Mouse (Mus musculus): Measurements from ENCODE around the gene Mia.

Gene Mia

GRCm38 (mm10) chr7:27189271-27189931, 8.4 kb upstream of the Mia start:
- in situ Hi-C loops (cut with MboI, MseI): loop anchor here (25.0 kb wide), 1 partner anchor 1452 kb away; no protein-coding TSS in a partner anchor

DNA sequence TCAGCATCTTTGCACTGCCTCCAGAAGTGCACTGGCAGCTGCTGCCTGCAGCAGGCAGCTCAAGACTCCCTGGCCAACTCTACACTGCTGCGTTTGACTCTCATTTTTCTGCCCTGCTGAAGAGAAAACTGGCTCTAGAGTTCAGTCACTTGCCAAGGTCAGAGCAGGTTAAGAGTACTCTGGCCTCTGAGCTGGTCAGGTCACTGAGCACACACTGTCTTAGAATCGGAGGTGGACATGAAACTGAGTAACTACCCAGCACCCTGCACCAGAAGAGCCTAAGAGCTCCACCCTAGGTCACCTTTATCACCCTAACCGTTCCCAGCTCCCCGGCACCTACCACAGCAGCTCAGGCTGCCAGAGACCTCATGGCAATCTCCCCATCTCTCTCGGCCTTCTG, 5.0 kb upstream of the Mia start:
- in situ Hi-C loops (cut with MboI, MseI): loop anchor here (25.0 kb wide), 1 partner anchor 1449 kb away; no protein-coding TSS in a partner anchor

DNA sequence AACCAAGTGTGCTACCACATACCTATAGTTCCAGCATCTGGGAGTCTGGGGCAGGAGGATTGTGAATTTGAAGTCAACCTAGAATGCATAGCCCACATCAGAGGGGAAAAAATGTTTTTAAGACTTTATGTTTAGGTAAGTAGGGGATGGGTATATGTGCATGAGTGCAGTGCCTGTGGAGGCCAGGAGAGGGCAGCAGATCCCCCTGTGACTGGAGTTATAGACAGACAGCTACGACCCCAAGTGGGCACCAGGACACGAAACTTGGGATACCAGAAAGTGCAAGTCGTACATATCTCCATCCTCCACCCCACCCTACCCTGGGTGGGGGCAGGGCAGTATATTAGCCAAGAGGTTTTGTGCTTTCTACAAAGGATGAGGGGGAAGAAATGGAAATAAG, 4.0 kb upstream of the Mia start:
- in situ Hi-C loops (cut with MboI, MseI): loop anchor here (25.0 kb wide), 1 partner anchor 1448 kb away; no protein-coding TSS in a partner anchor

GRCm38 (mm10) chr7:27182498-27182897, 1.5 kb upstream of the Mia start:
- in situ Hi-C loops (cut with MboI, MseI): loop anchor here (25.0 kb wide), 1 partner anchor 1445 kb away; no protein-coding TSS in a partner anchor

DNA sequence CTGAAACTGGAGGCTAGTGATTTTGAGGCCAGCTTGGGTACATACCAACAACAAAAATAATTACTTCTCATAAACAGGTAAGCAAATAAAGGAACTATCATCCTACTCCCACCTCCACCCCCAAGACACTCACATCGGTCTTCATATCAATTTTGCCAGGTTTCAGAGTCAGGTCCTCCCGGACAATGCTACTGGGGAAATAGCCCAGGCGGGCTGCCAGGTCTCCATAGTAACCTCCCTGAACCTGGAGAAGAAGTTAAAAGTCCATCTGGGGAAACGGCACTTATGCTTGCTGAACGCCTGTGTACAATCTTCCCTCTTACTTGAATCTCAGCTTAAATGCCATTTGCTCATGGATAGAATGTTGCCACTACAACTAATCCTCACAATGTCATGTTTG, 921 bp downstream of the Mia start:
- in situ Hi-C loops (cut with MboI, MseI): loop anchor here (25.0 kb wide), 1 partner anchor 1443 kb away; no protein-coding TSS in a partner anchor

DNA sequence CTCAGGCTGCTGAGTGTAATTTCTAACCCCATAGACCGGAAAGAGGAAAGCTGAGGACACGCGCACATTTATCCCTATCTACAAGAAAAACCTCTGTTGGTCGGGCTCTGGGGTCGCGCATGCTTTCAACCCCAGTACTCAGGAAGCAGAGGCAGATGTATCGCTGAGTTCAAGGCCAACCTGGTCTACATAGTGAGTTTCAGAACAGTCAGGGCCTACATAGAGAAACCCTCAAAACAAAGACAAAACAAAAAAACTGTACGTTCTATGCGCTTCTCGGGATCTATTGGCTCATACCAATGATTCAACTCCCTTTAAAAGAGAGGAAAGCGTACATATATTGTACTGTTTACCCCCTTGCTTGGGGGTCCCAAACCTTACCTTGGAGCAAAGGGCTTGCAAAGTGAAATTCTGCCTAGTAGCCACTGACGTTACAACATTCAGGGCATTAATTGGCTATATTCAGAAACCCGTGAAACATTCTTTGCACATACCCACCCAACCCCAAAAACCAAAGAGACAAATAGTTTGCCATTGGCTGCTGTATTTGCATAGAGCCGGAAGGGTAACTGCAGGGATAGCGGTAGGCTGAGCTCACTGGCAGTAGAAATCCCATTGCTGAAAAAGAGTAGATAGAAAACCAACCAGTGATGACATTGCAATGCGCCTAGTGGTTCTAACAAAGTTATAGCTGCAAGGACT, 1.6 kb downstream of the Mia start:
- in situ Hi-C loops (cut with MboI, MseI): loop anchor here (25.0 kb wide), 1 partner anchor 1442 kb away; no protein-coding TSS in a partner anchor

GRCm38 (mm10) chr7:27178324-27179216, 2.4 kb downstream of the Mia start, which contains the start of gene Rab4b:
TSS of gene Rab4b (minus strand) at chr7:27178896.
- in situ Hi-C loops (cut with MboI, MseI): loop anchor here (25.0 kb wide), 1 partner anchor 1441 kb away; no protein-coding TSS in a partner anchor

DNA sequence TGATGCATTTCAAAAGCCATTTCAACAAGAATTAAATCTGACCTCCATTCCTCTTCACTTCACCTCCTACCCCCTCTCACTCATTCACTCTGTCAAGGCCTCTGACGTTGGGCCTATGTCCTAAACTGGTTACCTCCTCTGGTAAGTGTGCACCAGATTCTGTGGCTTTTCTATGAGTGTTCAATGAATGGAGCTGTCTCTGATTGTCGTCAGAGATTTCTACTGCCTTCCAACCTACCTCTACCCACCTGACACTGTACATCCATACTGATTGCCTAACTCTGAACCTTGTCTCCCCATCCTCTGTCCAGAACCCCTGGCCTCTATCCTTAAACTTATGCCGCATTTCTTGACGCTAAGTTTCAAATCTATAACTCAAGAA, 3.0 kb downstream of the Mia start:
- in situ Hi-C loops (cut with MboI, MseI): loop anchor here (25.0 kb wide), 1 partner anchor 1441 kb away; no protein-coding TSS in a partner anchor

DNA sequence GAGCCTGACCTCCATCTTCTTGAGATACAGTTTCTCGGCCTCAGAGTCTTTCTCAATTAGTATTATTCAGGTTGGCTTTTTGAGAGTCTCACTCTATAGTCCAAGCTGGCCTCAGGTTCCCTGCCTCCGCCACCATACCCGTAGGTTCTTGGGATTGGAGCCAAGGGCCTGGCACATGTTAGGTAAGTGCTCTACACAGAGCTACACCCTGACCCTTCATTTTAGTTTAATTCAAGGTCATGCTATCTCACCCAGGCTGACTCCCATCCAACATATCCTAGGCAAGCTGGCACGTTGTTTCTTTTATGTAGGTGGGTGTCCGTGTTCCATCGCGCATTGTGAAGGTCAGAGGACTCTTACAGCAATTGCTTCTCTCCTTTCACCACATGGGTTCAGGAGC, 6.1 kb downstream of the Mia start:
- in situ Hi-C loops (cut with MboI, MseI): loop anchor here (25.0 kb wide), 1 partner anchor 1438 kb away; no protein-coding TSS in a partner anchor

DNA sequence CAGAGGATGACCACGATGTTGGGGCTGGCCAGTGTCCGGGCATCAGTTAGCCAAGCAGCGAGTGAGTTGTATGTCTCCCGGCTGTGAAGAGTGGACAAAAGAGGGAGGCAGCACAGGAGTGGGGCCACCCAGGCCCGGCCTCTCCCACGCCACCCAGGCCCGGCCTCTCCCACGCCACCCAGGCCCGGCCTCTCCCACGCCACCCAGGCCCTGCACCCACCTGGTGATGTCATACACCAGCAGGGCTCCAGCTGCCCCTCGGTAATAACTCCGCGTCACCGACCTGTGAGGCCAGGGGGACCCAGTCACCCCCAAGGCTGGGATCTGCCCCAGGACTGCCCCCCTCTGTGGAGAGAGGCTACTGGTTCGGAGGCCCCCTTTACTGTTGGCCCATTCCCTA, 6.5 kb downstream of the Mia start:
- in situ Hi-C loops (cut with MboI, MseI): no loop called here

GRCm38 (mm10) chr7:27170981-27171380, 10.0 kb downstream of the Mia start:
- in situ Hi-C loops (cut with MboI, MseI): no loop called here

DNA sequence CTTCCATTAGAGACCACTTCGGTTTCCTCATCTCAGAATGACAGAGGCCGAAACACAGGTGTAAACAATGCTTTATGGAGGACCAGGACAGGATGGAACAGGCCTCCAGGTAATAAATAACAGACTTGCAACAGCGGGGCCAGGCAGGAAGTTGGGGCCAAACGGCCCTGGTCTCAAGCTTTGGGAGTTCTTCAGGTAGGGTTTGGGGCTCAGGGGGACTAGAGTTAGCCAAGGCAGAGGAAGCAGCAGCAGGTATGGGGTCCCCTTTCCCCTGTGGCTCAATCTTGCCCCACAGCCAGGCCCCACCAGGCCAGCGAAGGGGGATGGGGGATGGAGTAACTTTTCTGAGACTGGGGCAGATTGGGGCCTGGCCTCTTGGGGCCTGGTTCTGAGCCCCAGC, 12.6 kb downstream of the Mia start:
- in situ Hi-C loops (cut with MboI, MseI): no loop called here

- in situ Hi-C loops (cut with MboI, MseI): no loop called here
Measured at GRCm38 (mm10) chr7:27167475-27168094, 13.4 kb downstream of the Mia start.

- in situ Hi-C loops (cut with MboI, MseI): no loop called here
Measured at GRCm38 (mm10) chr7:27166614-27167474, 14.1 kb downstream of the Mia start, which contains the start of gene Egln2. TSS of gene Egln2 (minus strand) at chr7:27166802.

DNA sequence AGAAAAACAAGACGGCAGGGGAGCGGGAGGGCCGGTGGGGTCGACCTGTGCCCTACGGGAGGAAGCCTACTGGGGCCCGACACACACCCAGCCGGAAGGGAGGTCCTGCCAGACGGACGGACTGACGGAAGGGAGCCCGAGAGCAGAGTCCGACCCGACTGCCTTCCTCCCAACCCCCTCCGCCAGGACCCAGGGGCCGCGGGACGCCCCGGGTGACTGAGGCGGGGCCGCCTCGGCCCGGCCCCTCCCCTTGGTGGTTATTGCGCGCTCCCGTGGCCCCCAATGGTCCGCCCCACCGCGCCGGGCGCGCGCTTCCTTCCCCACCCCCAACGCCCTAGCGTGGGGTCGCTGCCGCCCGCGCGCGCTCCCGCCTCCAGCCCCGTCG, 14.7 kb downstream of the Mia start:
- in situ Hi-C loops (cut with MboI, MseI): no loop called here

- in situ Hi-C loops (cut with MboI, MseI): no loop called here
Measured at GRCm38 (mm10) chr7:27165696-27166095, 15.3 kb downstream of the Mia start.

DNA sequence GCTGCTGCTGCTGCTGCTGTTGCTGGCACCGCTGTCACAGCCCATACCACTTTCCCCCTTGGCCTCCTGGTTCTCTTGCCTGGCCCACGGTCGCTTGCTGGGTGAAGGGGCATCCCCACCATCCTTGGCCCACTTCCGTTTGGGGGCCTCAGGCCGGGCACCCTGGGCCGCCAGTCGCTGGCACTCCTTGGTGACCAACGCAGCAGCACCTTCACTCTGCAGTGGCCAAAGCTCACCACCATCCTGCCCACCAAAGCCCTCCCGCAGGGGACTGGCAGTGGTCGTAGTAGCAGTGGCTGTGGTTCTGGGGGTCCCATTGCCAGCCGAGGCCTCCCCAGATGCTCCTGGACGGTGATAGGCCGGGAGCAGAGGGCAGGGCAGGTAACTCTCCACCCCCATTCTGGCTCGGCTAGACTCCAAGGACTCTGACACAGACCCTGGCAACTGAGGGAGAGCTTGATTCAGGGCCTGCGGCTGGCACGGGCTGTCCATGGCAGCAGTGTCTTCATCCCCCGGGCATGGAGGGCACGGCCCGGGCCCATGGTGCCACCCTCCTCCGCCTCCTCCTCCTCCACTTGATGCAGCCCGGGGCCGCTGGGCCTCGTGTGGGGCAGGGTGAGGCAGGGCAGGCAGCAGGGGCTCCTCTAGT, 15.8 kb downstream of the Mia start:
- in situ Hi-C loops (cut with MboI, MseI): no loop called here

DNA sequence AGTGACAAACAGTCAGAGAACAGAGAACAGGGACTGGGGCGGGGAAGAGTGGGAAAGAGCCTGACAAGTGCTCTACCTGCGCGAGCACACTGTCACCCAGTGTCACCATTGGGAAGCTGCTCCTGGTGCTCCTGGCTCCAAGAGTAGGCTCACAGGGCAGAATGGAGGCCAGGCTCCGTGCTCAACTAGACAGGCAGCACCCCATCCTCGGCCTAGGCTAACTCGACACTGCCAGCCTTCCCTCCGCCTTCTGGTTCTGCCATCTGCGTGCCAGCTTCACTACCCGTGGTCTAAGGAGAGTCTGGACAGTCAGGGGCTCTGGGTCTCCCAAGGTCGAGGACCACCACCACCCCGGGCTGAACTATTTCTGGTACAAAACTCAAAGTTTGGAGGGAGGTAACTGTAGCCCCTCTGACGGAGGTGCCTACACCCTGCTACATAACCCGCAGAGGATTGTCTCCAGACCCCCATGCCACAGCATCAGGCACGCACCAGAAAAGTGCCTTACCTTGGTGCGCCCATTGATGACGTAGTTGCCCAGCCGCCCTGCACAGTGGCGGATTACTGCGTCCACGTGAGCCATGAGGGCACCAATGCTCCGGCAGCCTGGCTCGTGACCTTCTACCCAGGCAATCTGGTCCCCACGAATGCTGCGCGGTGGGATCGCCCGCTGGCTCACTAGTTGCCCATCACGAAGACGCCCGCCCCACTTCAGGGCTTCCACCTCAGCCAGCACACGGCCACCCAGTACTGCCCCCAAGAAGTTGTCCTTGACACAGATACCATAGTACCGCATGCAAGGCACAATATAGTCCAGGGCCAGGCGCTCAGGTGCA, 16.6 kb downstream of the Mia start:
- in situ Hi-C loops (cut with MboI, MseI): no loop called here

GRCm38 (mm10) chr7:27163450-27163805, 17.5 kb downstream of the Mia start:
- in situ Hi-C loops (cut with MboI, MseI): no loop called here
